Mouse (Mus musculus): ENCODE data around the gene Rps6ka1. TPM values are rescaled to one million over a fixed set of nuclear protein-coding genes. Genes with fewer than 3 reads are reported as not detected.
"Not testable (repeated sequence)": the region's sequence is repeated elsewhere in the genome, so short reads cannot be mapped to it uniquely, and the experiment has no call there.

Gene Rps6ka1
- polyA plus RNA-seq, 1 experiment from 2014 or later: 35.6 TPM

GRCm38 (mm10) chr4:133841756-133842483, 45.7 kb downstream of the Rps6ka1 start:
- WGBS: 93% methylated on average over 6 of the region's 7 CpGs
- not testable (repeated sequence) for H3K27ac ChIP-seq; H3K27me3 ChIP-seq (ENCODE audit: insufficient read depth, poor library complexity, severe bottlenecking); H3K36me3 ChIP-seq; H3K4me1 ChIP-seq (replicated peaks); H3K9me3 ChIP-seq; DNase-seq (ENCODE audit: low spot score); H3K4me3 ChIP-seq

- 50% methylated on average over 9 of the region's 9 CpGs for WGBS
- H3K9me3 ChIP-seq: no peaks in the 10 kb centered on the region
- no peaks in the 10 kb centered on the region for H3K36me3 ChIP-seq
- peak overlapping the region; percentile 18; the same call in 1 of the 2 replicates for H3K27ac ChIP-seq
- H3K4me1 ChIP-seq (replicated peaks): 0 out of 2 replicates have a peak, but pooled peaks cover 5% of the 10 kb centered on the region
- no peaks in the 10 kb centered on the region for H3K27me3 ChIP-seq (ENCODE audit: insufficient read depth, poor library complexity, severe bottlenecking)
- H3K4me3 ChIP-seq: no peak overlapping the region
- DNase-seq (ENCODE audit: low spot score): no peak
These were observed 46.6 kb downstream of the Rps6ka1 start for GRCm38 (mm10) chr4:133841035-133841434.

GRCm38 (mm10) chr4:133840501-133840900, 47.1 kb downstream of the Rps6ka1 start:
- Histone ChIP-seq H3K4me1 (replicated peaks) (0 out of 2 replicates have a peak, but pooled peaks cover 5% of the 10 kb centered on the region), H3K27me3 (ENCODE audit: insufficient read depth, poor library complexity, severe bottlenecking) (no peaks in the 10 kb centered on the region), H3K27ac (no peak overlapping the region), H3K4me3 (no peak overlapping the region), H3K9me3 (no peaks in the 10 kb centered on the region), H3K36me3 (no peaks in the 10 kb centered on the region)
- 94% methylated on average over 7 of the region's 7 CpGs for WGBS
- no peak for DNase-seq (ENCODE audit: low spot score)

GRCm38 (mm10) chr4:133839385-133839826, 48.2 kb downstream of the Rps6ka1 start:
- Histone ChIP-seq H3K27ac (no peak overlapping the region), H3K4me3 (no peak overlapping the region), H3K4me1 (replicated peaks) (0 out of 2 replicates have a peak, but pooled peaks cover 5% of the 10 kb centered on the region), H3K9me3 (no peaks in the 10 kb centered on the region), H3K27me3 (ENCODE audit: insufficient read depth, poor library complexity, severe bottlenecking) (no peaks in the 10 kb centered on the region), H3K36me3 (no peaks in the 10 kb centered on the region)
- WGBS: 69% methylated on average over 4 of the region's 4 CpGs
- DNase-seq (ENCODE audit: low spot score): no peak

GRCm38 (mm10) chr4:133836575-133836974, 51.0 kb downstream of the Rps6ka1 start:
- DNase-seq (ENCODE audit: low spot score): peak; percentile 45
- Histone ChIP-seq H3K27ac (no peak overlapping the region), H3K27me3 (ENCODE audit: insufficient read depth, poor library complexity, severe bottlenecking) (no peaks in the 10 kb centered on the region), H3K4me1 (replicated peaks) (0 out of 2 replicates have a peak, but pooled peaks cover 7% of the 10 kb centered on the region), H3K36me3 (no peaks in the 10 kb centered on the region), H3K9me3 (no peaks in the 10 kb centered on the region), H3K4me3 (no peak overlapping the region)
- WGBS: 58% methylated on average over 10 of the region's 10 CpGs

- 95% methylated on average over 5 of the region's 5 CpGs for WGBS
- no peaks in the 10 kb centered on the region for H3K9me3 ChIP-seq
- no peak overlapping the region for H3K27ac ChIP-seq
- no peaks in the 10 kb centered on the region for H3K27me3 ChIP-seq (ENCODE audit: insufficient read depth, poor library complexity, severe bottlenecking)
- no peak for DNase-seq (ENCODE audit: low spot score)
- no peaks in the 10 kb centered on the region for H3K36me3 ChIP-seq
- H3K4me3 ChIP-seq: no peak overlapping the region
- H3K4me1 ChIP-seq (replicated peaks): 0 out of 2 replicates have a peak, but pooled peaks cover 2% of the 10 kb centered on the region
These were observed 52.4 kb downstream of the Rps6ka1 start for GRCm38 (mm10) chr4:133835211-133835610.

GRCm38 (mm10) chr4:133832945-133833874, 54.4 kb downstream of the Rps6ka1 start:
- 65% methylated on average over 15 of the region's 15 CpGs for WGBS
- no peaks in the 10 kb centered on the region for H3K9me3 ChIP-seq
- H3K36me3 ChIP-seq: no peaks in the 10 kb centered on the region
- peaks cover 17% of the 10 kb centered on the region for H3K4me1 ChIP-seq (replicated peaks)
- peaks cover 2% of the 10 kb centered on the region; the same call in 1 of the 2 replicates for H3K27me3 ChIP-seq (ENCODE audit: insufficient read depth, poor library complexity, severe bottlenecking)
- no peak overlapping the region for H3K27ac ChIP-seq
- H3K4me3 ChIP-seq: no peak overlapping the region
- DNase-seq (ENCODE audit: low spot score): peak; percentile 54

- peaks cover 23% of the 10 kb centered on the region for H3K4me1 ChIP-seq (replicated peaks)
- H3K4me3 ChIP-seq: no peak overlapping the region
- H3K36me3 ChIP-seq: no peaks in the 10 kb centered on the region
- no peaks in the 10 kb centered on the region for H3K9me3 ChIP-seq
- WGBS: 97% methylated on average over 1 of the region's 1 CpGs
- no peak overlapping the region for H3K27ac ChIP-seq
- no peak for DNase-seq (ENCODE audit: low spot score)
- peaks cover 11% of the 10 kb centered on the region; the same call in 1 of the 2 replicates for H3K27me3 ChIP-seq (ENCODE audit: insufficient read depth, poor library complexity, severe bottlenecking)
These were observed 57.1 kb downstream of the Rps6ka1 start for GRCm38 (mm10) chr4:133830453-133830852.

- Histone ChIP-seq H3K36me3 (no peaks in the 10 kb centered on the region), H3K27ac (peak overlapping the region; percentile 75; the same call in 1 of the 2 replicates), H3K27me3 (ENCODE audit: insufficient read depth, poor library complexity, severe bottlenecking) (peaks cover 11% of the 10 kb centered on the region; the same call in 1 of the 2 replicates), H3K4me3 (0 out of 2 replicates have a peak overlapping the region, but pooled peaks have one; percentile 27), H3K9me3 (no peaks in the 10 kb centered on the region), H3K4me1 (replicated peaks) (peaks cover 23% of the 10 kb centered on the region)
- peak; percentile 78 for DNase-seq (ENCODE audit: low spot score)
- 4% methylated on average over 10 of the region's 10 CpGs for WGBS
These were observed 58.1 kb downstream of the Rps6ka1 start for GRCm38 (mm10) chr4:133829281-133830070.

GRCm38 (mm10) chr4:133827887-133828794, 59.5 kb downstream of the Rps6ka1 start:
- peak overlapping the region; percentile 75 for H3K27ac ChIP-seq
- H3K36me3 ChIP-seq: no peaks in the 10 kb centered on the region
- H3K27me3 ChIP-seq (ENCODE audit: insufficient read depth, poor library complexity, severe bottlenecking): peaks cover 11% of the 10 kb centered on the region; the same call in 1 of the 2 replicates
- DNase-seq (ENCODE audit: low spot score): no peak
- H3K4me3 ChIP-seq: peak overlapping the region; percentile 27; the same call in 1 of the 2 replicates
- peaks cover 23% of the 10 kb centered on the region for H3K4me1 ChIP-seq (replicated peaks)
- H3K9me3 ChIP-seq: no peaks in the 10 kb centered on the region
- 37% methylated on average over 25 of the region's 25 CpGs for WGBS

GRCm38 (mm10) chr4:133827354-133827753, 60.2 kb downstream of the Rps6ka1 start:
- Histone ChIP-seq H3K36me3 (no peaks in the 10 kb centered on the region), H3K4me3 (no peak overlapping the region), H3K27me3 (ENCODE audit: insufficient read depth, poor library complexity, severe bottlenecking) (peaks cover 11% of the 10 kb centered on the region; the same call in 1 of the 2 replicates), H3K4me1 (replicated peaks) (peaks cover 21% of the 10 kb centered on the region), H3K9me3 (no peaks in the 10 kb centered on the region), H3K27ac (no peak overlapping the region)
- WGBS: 80% methylated on average over 6 of the region's 6 CpGs
- DNase-seq (ENCODE audit: low spot score): no peak
